Mouse (Mus musculus) limb, embryonic 15.5 days (tissue): ENCODE measurements around the gene Tmem171. TPM values are rescaled to one million over a fixed set of nuclear protein-coding genes. Genes with fewer than 3 reads are reported as not detected.

ENCODE experiments used
- ATAC-seq: fragments of 200-750 bp; cut with Nextera tagmentation; 2 replicates; pipeline ENCODE4 v1.8.0; 2017; ENCODE audit warnings: low read depth, moderate TSS enrichment; ENCODE audit not compliant: insufficient number of reproducible peaks, low FRiP score, low TSS enrichment
- H3K27ac ChIP-seq: fragments of 300-500 bp; sonication (generic); 2 replicates; pipeline ENCODE4 v1.5.1; 2015; ENCODE audit warnings: moderate library complexity, mild to moderate bottlenecking, inconsistent platforms
- H3K27me3 ChIP-seq: fragments of 300-500 bp; sonication (generic); 2 replicates; pipeline ENCODE4 v1.6.1; 2015; ENCODE audit warnings: inconsistent platforms
- H3K36me3 ChIP-seq: fragments of 300-500 bp; sonication (generic); 2 replicates; pipeline ENCODE4 v1.6.1; 2015; ENCODE audit warnings: inconsistent platforms
- H3K4me1 ChIP-seq: fragments of 300-500 bp; sonication (generic); 2 replicates; pipeline ENCODE4 v1.6.1; 2015; ENCODE audit warnings: inconsistent platforms
- H3K4me2 ChIP-seq: fragments of 300-500 bp; sonication (generic); 2 replicates; pipeline ENCODE4 v1.6.1; 2015; ENCODE audit warnings: mild to moderate bottlenecking, inconsistent platforms
- H3K4me3 ChIP-seq: fragments of 300-500 bp; sonication (generic); 2 replicates; pipeline ENCODE4 v1.5.1; 2015; ENCODE audit warnings: mild to moderate bottlenecking, inconsistent platforms
- H3K9ac ChIP-seq: fragments of 300-500 bp; sonication (generic); 2 replicates; pipeline ENCODE4 v1.6.1; 2015; ENCODE audit warnings: inconsistent platforms
- H3K9me3 ChIP-seq: fragments of 300-500 bp; sonication (generic); 2 replicates; pipeline ENCODE4 v1.6.1; 2016; ENCODE audit warnings: inconsistent platforms
- WGBS: fragments of 180-500 bp; shearing (Covaris S2); methylation state at CpG from one replicate; pipeline ENCODE4 v1.1.7; 2015; 5-methylcytosine and 5-hydroxymethylcytosine counted together
- polyA plus RNA-seq: library from polyadenylated mRNA; unstranded; fragments of >200 nt; fragmentation: Nextera tagmentation; extraction: Ambion mirVana; gene quantifications from 2 replicates; pipeline ENCODE4 v1.2.1, GENCODE M21; 2015

The Tmem171 gene
- polyA plus RNA-seq, 1 experiment from 2014 or later = 0.17 TPM

DNA sequence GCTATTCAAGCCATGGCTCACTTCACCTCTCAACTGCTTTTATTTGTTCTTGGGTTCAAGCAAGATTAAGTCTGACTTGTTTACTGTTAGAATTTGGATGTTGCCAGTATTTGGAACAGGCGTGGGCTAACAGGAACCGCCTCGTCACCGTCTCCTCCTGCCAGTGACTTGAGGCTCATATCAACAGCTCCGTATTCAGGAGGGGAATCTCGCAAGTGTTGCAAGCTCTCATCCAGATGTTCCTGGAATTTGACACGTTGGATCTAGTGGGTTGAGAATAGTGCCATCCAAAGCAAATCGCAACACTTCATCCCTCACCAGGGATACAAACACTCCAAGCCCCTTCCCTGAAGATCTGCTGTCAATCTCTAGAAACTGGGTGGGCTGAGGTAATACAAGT is 15.6 kb upstream of the Tmem171 start:
- no peak for ATAC-seq
- Histone ChIP-seq H3K9me3 (no peaks in the 10 kb centered on the region), H3K27ac (no peak overlapping the region), H3K4me2 (no peak overlapping the region), H3K27me3 (no peaks in the 10 kb centered on the region), H3K9ac (no peak overlapping the region), H3K36me3 (no peaks in the 10 kb centered on the region), H3K4me3 (no peak overlapping the region), H3K4me1 (no peaks in the 10 kb centered on the region; the same call in 1 of the 2 replicates)
- 58% methylated on average over 8 of the region's 8 CpGs for WGBS

DNA sequence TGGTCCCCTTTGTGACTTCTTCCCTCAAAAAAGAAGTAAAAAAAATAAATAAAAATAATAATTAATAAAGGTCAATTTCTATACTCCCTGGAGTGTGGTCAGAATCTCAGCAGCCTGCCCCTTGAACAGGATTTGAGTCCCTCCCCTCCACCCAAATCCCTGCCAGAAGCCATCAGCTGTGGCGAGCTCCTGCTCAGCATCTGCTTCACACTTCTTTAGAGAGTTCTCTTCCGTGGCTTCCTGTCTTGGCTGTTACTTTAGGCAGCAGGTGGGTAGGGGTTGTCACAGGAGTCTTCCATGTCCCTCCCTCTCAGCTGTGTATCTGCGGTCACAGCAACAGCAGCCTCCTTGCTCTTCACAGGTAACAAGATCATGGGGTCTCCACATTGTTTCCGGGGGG is 10.9 kb upstream of the Tmem171 start:
- 62% methylated on average over 4 of the region's 4 CpGs for WGBS
- H3K9me3 ChIP-seq = no peaks in the 10 kb centered on the region
- H3K4me3 ChIP-seq = no peak overlapping the region
- H3K27ac ChIP-seq = no peak overlapping the region
- H3K9ac ChIP-seq = no peak overlapping the region
- peaks cover 5% of the 10 kb centered on the region; the same call in 1 of the 2 replicates for H3K4me1 ChIP-seq
- H3K4me2 ChIP-seq = no peak overlapping the region
- H3K27me3 ChIP-seq = no peaks in the 10 kb centered on the region
- no peak for ATAC-seq
- no peaks in the 10 kb centered on the region for H3K36me3 ChIP-seq

DNA sequence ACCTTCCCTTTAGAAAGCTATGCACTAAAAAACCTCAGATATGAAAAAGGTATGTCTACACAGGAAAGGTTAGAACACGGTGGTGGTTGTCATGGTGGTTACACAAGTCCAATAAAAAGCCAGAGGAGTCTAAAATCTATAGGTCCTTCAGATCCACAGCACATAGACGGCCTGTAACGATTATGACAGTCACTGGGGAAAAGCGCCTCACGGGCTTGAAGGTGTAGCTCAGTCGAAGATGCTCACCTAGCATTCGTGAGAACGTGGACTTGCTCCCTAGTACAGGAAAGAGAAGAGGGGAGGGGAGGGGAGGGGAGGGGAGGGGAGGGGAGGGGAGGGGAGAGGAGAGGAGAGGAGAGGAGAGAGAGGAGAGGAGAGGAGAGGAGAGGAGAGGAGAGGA is 9.2 kb upstream of the Tmem171 start:
- H3K4me3 ChIP-seq = no peak overlapping the region
- 76% methylated on average over 7 of the region's 8 CpGs for WGBS
- H3K36me3 ChIP-seq = no peaks in the 10 kb centered on the region
- no peak overlapping the region for H3K9ac ChIP-seq
- no peaks in the 10 kb centered on the region for H3K9me3 ChIP-seq
- ATAC-seq = no peak
- H3K27ac ChIP-seq = no peak overlapping the region
- peaks cover 5% of the 10 kb centered on the region; the same call in 1 of the 2 replicates for H3K4me1 ChIP-seq
- H3K4me2 ChIP-seq = no peak overlapping the region
- no peaks in the 10 kb centered on the region for H3K27me3 ChIP-seq

DNA sequence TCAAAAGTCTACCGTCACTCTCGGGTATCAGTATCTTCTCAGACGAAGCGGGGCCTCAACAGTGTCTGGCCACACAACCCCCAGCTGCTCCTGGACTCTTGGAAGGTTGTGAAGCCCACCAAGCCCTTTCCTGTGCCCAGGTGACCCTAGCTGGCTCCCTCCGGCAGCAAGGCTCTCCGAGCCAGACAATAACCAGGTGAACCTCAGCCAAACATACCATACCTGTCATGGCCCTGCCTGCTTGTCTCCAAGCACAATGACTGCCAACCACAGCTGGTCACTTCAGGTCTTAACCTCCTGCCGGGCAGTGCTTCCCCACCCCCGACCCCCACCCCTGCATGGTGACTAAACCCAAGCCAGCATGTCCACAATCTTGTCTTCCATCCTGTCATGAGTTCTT is 7.7 kb upstream of the Tmem171 start:
- Histone ChIP-seq H3K9ac (no peak overlapping the region), H3K27ac (no peak overlapping the region), H3K36me3 (no peaks in the 10 kb centered on the region), H3K9me3 (no peaks in the 10 kb centered on the region), H3K27me3 (0 out of 2 replicates have a peak, but pooled peaks cover 4% of the 10 kb centered on the region), H3K4me1 (peaks cover 5% of the 10 kb centered on the region; the same call in 1 of the 2 replicates), H3K4me3 (no peak overlapping the region), H3K4me2 (no peak overlapping the region)
- ATAC-seq = no peak
- WGBS = 89% methylated on average over 8 of the region's 8 CpGs

DNA sequence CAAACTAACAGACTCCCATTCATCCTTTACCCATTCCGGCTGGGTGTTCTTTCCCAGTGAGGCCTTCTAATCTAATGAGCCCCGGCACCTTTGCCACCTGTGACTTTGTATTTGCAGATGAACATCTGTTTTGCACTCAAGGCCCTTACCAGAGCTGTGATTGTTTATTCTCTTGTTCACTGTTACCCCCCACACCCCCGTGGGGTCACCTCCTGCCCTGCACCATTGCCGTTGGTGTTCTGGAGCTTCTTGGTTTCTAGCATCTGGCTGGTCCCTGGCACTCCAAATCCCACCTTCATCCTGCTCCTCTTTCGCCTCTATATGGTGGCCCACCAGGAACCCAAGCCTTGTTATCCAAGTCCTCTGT is 6.7 kb upstream of the Tmem171 start:
- no peak overlapping the region for H3K4me2 ChIP-seq
- H3K36me3 ChIP-seq = no peaks in the 10 kb centered on the region
- H3K4me1 ChIP-seq = peaks cover 5% of the 10 kb centered on the region; the same call in 1 of the 2 replicates
- H3K9ac ChIP-seq = no peak overlapping the region
- no peaks in the 10 kb centered on the region for H3K9me3 ChIP-seq
- H3K27ac ChIP-seq = no peak overlapping the region
- WGBS = 64% methylated on average over 5 of the region's 5 CpGs
- no peak overlapping the region for H3K4me3 ChIP-seq
- 0 out of 2 replicates have a peak, but pooled peaks cover 8% of the 10 kb centered on the region for H3K27me3 ChIP-seq
- no peak for ATAC-seq

DNA sequence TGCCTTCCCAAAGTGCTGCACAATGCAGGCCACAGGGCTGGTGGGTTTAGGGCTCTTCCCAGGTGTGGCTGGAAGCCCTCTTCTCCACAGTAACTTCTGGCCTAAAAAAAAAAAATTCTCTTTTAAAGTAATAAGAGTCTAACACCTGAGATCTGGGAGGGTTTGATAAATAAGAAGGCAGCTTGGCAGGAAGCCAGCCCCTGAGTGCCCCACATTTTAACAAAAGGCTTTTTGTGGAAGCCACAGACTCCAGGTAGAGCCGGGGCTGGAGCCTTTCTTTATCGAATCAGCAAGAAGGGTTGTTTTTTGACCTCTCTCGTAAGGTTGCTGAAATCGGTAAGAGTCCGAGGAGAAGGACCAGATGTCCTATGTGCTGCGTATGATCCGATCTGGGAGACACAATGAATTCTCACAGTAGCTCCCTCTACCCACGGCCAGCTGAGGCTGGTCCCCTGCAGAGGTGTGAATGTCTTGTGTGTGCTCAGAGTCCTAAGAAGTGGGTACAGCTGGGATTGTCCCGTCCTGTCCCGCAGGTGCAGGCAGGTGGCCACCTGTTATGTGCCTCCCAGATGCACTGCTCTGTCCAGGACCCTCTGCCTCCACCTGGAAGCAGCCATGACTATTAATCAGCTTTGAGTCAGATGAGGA is 6.2 kb upstream of the Tmem171 start:
- Histone ChIP-seq H3K36me3 (no peaks in the 10 kb centered on the region), H3K27me3 (peaks cover 13% of the 10 kb centered on the region), H3K4me3 (no peak overlapping the region), H3K9ac (no peak overlapping the region), H3K9me3 (no peaks in the 10 kb centered on the region), H3K27ac (no peak overlapping the region), H3K4me2 (no peak overlapping the region), H3K4me1 (peaks cover 5% of the 10 kb centered on the region; the same call in 1 of the 2 replicates)
- ATAC-seq = no peak
- WGBS = 42% methylated on average over 10 of the region's 10 CpGs

DNA sequence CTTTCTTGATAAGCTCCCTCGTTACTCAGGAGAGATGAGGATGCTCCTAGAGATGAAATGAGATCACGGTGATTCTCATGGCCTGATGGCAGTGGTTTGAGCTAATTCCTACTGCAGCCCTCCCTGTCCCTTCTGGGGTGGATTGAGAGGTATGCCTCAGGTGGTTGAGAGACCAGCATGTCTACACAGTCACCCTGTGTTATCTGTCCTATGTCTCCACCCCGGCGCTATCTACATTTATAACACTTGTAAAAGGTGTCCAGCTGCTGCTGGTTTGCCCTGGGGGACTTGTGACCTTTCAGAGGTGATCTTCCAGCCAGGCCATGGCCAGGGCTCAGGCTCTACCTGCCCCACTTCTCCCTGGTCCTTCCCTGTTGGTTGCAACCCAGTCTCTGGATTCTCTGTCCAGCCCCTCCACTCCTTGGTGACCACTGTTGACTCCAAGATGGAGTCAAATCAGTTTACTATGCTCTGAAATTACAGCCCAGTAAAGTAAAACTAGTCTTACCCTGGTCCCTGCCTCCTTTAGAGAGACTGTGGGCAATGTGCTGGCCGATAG is 5.4 kb upstream of the Tmem171 start:
- Histone ChIP-seq H3K27me3 (peaks cover 20% of the 10 kb centered on the region), H3K4me3 (no peak overlapping the region), H3K9me3 (no peaks in the 10 kb centered on the region), H3K36me3 (no peaks in the 10 kb centered on the region), H3K27ac (no peak overlapping the region), H3K9ac (no peak overlapping the region), H3K4me1 (peaks cover 7% of the 10 kb centered on the region), H3K4me2 (no peak overlapping the region)
- ATAC-seq = no peak
- WGBS = 56% methylated on average over 5 of the region's 5 CpGs

DNA sequence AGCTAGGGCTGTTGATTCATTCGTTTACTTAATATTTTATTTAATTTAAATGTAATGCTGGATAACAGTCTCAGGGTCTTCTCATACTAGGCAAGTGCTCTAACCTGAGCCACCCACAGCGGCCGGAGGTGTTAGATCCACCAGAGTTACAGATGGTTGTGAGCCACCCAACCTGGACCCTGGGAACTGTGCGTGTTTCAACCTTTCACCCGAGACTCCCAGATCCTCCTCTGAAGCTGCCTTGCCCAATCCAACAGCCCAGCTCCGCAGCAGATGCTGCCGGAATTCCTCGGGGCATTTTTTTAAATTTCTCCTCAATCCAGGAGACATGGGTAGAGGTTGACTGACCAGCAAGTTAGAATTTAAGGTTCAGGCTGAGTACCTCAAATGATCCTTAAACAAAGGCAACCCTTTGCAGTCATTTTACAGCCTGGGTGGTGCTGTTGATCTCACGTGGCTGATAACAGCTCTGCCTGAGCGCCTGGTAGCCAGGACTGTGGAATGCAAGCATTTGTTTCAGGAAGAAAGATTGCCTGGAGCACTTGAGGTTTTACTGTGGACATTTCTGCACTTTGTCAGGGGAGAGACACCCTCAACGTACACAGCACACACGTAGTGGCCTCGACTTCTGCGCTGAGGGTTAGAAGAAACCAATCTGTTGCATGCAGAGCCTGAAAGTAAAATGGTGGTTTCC is 4.6 kb upstream of the Tmem171 start:
- no peak overlapping the region for H3K9ac ChIP-seq
- WGBS = 40% methylated on average over 14 of the region's 14 CpGs

DNA sequence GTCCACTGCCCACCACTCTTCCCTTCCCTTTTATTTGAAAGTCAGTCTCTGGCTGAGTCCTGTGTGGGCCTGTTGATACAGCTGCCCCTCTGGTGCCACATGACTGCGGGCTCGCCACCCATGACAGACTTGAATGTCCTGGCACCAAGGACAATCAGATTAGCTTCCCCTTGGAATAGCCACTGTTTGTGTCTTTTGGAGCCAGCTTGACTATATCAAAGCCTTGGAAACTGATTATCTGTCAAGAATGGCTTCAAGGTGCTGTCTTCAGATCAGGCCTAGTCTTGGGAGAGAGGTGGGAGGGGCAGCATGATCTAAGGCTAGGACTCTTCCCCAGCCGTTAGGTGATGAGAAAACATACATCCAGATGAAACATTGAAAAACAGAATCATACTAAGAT is 2.1 kb upstream of the Tmem171 start:
- H3K27ac ChIP-seq = no peak overlapping the region
- H3K4me3 ChIP-seq = no peak overlapping the region
- no peak overlapping the region for H3K9ac ChIP-seq
- no peak overlapping the region for H3K4me2 ChIP-seq
- H3K36me3 ChIP-seq = no peaks in the 10 kb centered on the region
- no peaks in the 10 kb centered on the region for H3K9me3 ChIP-seq
- no peak for ATAC-seq
- H3K4me1 ChIP-seq = peaks cover 13% of the 10 kb centered on the region
- WGBS = 89% methylated on average over 3 of the region's 3 CpGs
- H3K27me3 ChIP-seq = peaks cover 45% of the 10 kb centered on the region

More for the DNA sequence above, 4.6 kb upstream of the Tmem171 start:
- Histone ChIP-seq H3K9me3 (no peaks in the 10 kb centered on the region), H3K4me2 (no peak overlapping the region), H3K27me3 (peaks cover 29% of the 10 kb centered on the region), H3K4me3 (no peak overlapping the region), H3K4me1 (peaks cover 13% of the 10 kb centered on the region), H3K36me3 (no peaks in the 10 kb centered on the region), H3K27ac (no peak overlapping the region)
- no peak for ATAC-seq

DNA sequence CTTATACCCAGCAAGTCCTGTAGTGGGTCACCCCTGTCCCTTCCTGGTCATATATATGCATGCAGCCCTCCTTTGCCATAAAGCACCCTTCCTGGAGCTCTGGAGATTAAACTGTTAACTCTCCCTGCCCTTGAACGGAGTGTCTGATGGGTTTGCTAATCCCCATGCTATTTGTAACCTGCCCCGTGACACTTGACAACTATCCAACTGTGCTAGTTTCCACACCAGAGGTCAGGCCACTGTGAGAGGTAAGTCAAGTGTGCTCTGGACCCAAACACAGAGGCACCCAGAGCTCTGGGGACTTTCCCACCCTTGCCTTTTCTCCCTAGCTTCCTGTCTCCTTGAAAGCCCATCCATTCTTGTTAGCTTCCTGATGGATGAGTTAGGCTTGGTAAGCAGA is 912 bp upstream of the Tmem171 start:
- H3K36me3 ChIP-seq = no peaks in the 10 kb centered on the region
- H3K4me2 ChIP-seq = no peak overlapping the region
- H3K9me3 ChIP-seq = no peaks in the 10 kb centered on the region
- peaks cover 9% of the 10 kb centered on the region for H3K4me1 ChIP-seq
- H3K9ac ChIP-seq = no peak overlapping the region
- no peak overlapping the region for H3K27ac ChIP-seq
- WGBS = 40% methylated on average over 2 of the region's 2 CpGs
- peaks cover 45% of the 10 kb centered on the region for H3K27me3 ChIP-seq
- ATAC-seq = no peak
- H3K4me3 ChIP-seq = no peak overlapping the region

DNA sequence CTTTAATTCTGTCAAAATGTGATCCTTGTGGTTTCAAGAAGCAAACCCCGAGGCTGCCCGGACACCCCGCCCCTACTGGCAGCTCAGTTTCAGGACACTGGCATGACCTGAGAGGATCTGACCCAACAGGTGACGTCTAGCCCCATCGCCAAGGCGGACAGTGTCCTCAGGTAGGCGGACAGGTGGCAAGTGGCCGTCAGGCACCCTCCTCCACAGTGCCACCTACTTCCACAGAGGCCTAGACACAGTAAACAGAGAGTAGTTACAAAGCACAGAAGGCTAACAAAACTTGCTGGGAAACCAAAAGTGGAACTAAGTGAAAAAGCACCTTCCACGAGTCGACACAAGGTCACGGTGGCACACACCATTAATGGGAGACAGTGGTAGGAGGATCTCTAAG is 1.3 kb downstream of the Tmem171 start:
- Histone ChIP-seq H3K9me3 (no peaks in the 10 kb centered on the region), H3K4me3 (no peak overlapping the region), H3K27ac (no peak overlapping the region), H3K36me3 (no peaks in the 10 kb centered on the region), H3K4me1 (peaks cover 14% of the 10 kb centered on the region), H3K9ac (no peak overlapping the region), H3K4me2 (no peak overlapping the region), H3K27me3 (peaks cover 48% of the 10 kb centered on the region)
- WGBS = 90% methylated on average over 11 of the region's 11 CpGs
- ATAC-seq = no peak

DNA sequence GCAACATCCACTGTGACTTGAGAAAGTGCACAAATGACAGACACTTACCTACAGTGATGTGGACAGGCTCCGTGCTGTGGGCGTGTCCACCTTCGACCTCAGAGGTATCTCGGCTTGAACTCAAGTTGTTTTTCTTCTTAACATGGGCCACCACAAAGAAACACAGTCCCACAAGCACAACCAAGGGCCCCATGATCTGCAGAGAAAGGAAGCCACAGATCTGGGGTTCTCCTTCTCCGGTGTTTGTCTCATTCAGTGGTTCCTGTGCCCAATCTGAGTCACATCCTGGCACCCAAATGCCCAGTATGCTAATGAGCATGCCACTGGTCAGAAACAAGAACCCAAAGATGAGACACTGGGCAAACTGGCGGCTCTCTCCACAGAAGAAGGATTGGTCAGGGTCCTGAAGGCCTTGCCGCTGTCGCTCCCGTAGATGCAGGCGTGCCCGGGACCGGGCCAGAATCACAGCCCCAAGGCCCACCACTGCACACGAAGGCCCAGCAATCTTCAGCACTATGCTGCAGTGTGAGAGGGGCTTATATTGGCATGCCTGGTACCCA is 2.6 kb downstream of the Tmem171 start:
- Histone ChIP-seq H3K4me1 (peaks cover 14% of the 10 kb centered on the region), H3K36me3 (no peaks in the 10 kb centered on the region), H3K27me3 (peaks cover 44% of the 10 kb centered on the region), H3K9ac (no peak overlapping the region), H3K9me3 (no peaks in the 10 kb centered on the region), H3K27ac (no peak overlapping the region), H3K4me2 (no peak overlapping the region), H3K4me3 (no peak overlapping the region)
- WGBS = 88% methylated on average over 13 of the region's 13 CpGs
- no peak for ATAC-seq
